Mouse (Mus musculus) midbrain, embryonic 14.5 days (tissue): ENCODE results near the gene Slc45a1. TPM values are rescaled to one million over a fixed set of nuclear protein-coding genes. Genes with fewer than 3 reads are reported as not detected.
A peak's percentile ranks its signal among the peaks of the same experiment; 100 is the strongest.

Experiments
- ATAC-seq: fragments of 200-750 bp; cut with Nextera tagmentation; 2 replicates; pipeline ENCODE4 v1.8.0; 2017; ENCODE audit warnings: moderate number of reproducible peaks, moderate library complexity; ENCODE audit not compliant: low FRiP score, low TSS enrichment
- DNase-seq: peaks from one replicate; pipeline ENCODE4 v3.0.0-alpha.2; 2015
- H3K27ac ChIP-seq: fragments of 300-500 bp; sonication (generic); replicated peaks from 2 replicates; pipeline ENCODE4 v1.5.1; 2014; ENCODE audit warnings: mild to moderate bottlenecking, low read depth, low read length, moderate library complexity
- H3K27me3 ChIP-seq: fragments of 300-500 bp; sonication (generic); 2 replicates; pipeline ENCODE4 v1.6.1; 2014; ENCODE audit warnings: low read length, control low read depth, mixed read lengths; ENCODE audit not compliant: control insufficient read depth, insufficient read depth
- H3K36me3 ChIP-seq: fragments of 300-500 bp; sonication (generic); 2 replicates; pipeline ENCODE4 v1.6.1; 2014; ENCODE audit warnings: low read length, control low read depth; ENCODE audit not compliant: control insufficient read depth, insufficient read depth
- H3K4me1 ChIP-seq: fragments of 300-500 bp; sonication (generic); 2 replicates; pipeline ENCODE4 v1.6.1; 2014; ENCODE audit warnings: mild to moderate bottlenecking, antibody characterized with exemption, low read length, control low read depth; ENCODE audit not compliant: control insufficient read depth, insufficient read depth
- H3K4me2 ChIP-seq: fragments of 300-500 bp; sonication (generic); 2 replicates; pipeline ENCODE4 v1.6.1; 2014; ENCODE audit warnings: mild to moderate bottlenecking, low read length, moderate library complexity
- H3K4me3 ChIP-seq: fragments of 300-500 bp; sonication (generic); replicated peaks from 2 replicates; pipeline ENCODE4 v1.5.1; 2014; ENCODE audit warnings: low read depth, low read length
- H3K9ac ChIP-seq: fragments of 300-500 bp; sonication (generic); replicated peaks from 2 replicates; pipeline ENCODE4 v1.6.1; 2014; ENCODE audit warnings: mild to moderate bottlenecking, low read length, moderate library complexity
- H3K9me3 ChIP-seq: fragments of 300-500 bp; sonication (generic); 2 replicates; pipeline ENCODE4 v1.6.1; 2016; ENCODE audit warnings: low read length, control low read depth, mixed read lengths; ENCODE audit not compliant: control insufficient read depth
- WGBS: fragments of 180-500 bp; shearing (Covaris S2); extraction: QIAGEN DNeasy Blood & Tissue Kit; methylation state at CpG from one replicate; pipeline ENCODE4 v1.1.7; 2014; 5-methylcytosine and 5-hydroxymethylcytosine counted together
- polyA plus RNA-seq: library from polyadenylated mRNA; unstranded; fragments of >200 nt; fragmentation: Nextera tagmentation; extraction: Ambion mirVana; gene quantifications from 2 replicates; pipeline ENCODE4 v1.2.1, GENCODE M21; 2014

Slc45a1 gene
- polyA plus RNA-seq, 1 experiment from 2014 or later = 28.0 TPM

- H3K4me3 ChIP-seq = no peak overlapping the region
- no peaks in the 10 kb centered on the region for H3K27me3 ChIP-seq
- H3K36me3 ChIP-seq = peaks cover 19% of the 10 kb centered on the region
- no peak overlapping the region for H3K27ac ChIP-seq
- H3K9ac ChIP-seq = no peak overlapping the region
- H3K9me3 ChIP-seq = no peaks in the 10 kb centered on the region
- WGBS = 93% methylated on average over 9 of the region's 9 CpGs
- H3K4me2 ChIP-seq = no peak overlapping the region
- H3K4me1 ChIP-seq = no peaks in the 10 kb centered on the region
- ATAC-seq (no peak), DNase-seq (no peak)
These were observed 7.7 kb downstream of the Slc45a1 start for GRCm38 (mm10) chr4:150644299-150644698.

GRCm38 (mm10) chr4:150636635-150637034, 15.3 kb downstream of the Slc45a1 start:
- peaks cover 30% of the 10 kb centered on the region; the same call in 1 of the 2 replicates for H3K36me3 ChIP-seq
- 82% methylated on average over 6 of the region's 6 CpGs for WGBS
- ATAC-seq = no peak

DNA sequence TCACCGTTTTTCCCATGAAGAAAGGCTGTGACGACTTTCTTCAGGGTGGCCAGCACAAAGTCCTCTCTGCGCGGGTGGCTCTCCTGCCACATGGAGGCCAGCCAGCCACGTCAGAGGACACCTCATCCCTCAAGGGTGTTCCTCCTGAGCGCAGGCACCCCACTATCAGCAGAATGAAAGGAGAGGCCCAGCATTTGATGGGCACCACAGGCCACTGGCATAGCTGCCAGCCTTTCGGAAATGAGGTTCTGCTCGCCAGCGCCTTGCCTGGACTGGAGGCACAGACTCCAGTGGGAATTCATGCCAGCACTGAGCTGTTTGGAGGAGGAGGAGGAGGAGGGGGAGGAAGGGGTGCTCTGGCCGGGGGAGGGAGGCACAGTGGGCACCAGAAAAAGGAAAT, 16.4 kb downstream of the Slc45a1 start:
- peaks cover 35% of the 10 kb centered on the region; the same call in 1 of the 2 replicates for H3K36me3 ChIP-seq
- no peaks in the 10 kb centered on the region for H3K4me1 ChIP-seq
- no peak overlapping the region for H3K4me3 ChIP-seq
- ATAC-seq (no peak), DNase-seq (no peak)
- no peak overlapping the region for H3K9ac ChIP-seq
- no peak overlapping the region for H3K4me2 ChIP-seq
- no peaks in the 10 kb centered on the region for H3K27me3 ChIP-seq
- H3K9me3 ChIP-seq = no peaks in the 10 kb centered on the region
- WGBS = 88% methylated on average over 10 of the region's 10 CpGs
- H3K27ac ChIP-seq = no peak overlapping the region

More at GRCm38 (mm10) chr4:150636635-150637034, 15.3 kb downstream of the Slc45a1 start:
- no peak for DNase-seq
- no peak overlapping the region for H3K4me2 ChIP-seq
- no peak overlapping the region for H3K27ac ChIP-seq
- no peaks in the 10 kb centered on the region for H3K27me3 ChIP-seq
- no peaks in the 10 kb centered on the region for H3K4me1 ChIP-seq
- no peak overlapping the region for H3K9ac ChIP-seq
- H3K9me3 ChIP-seq = no peaks in the 10 kb centered on the region
- no peak overlapping the region for H3K4me3 ChIP-seq

- H3K27ac ChIP-seq = no peak overlapping the region
- no peaks in the 10 kb centered on the region for H3K9me3 ChIP-seq
- WGBS = 88% methylated on average over 11 of the region's 11 CpGs
- H3K4me1 ChIP-seq = no peaks in the 10 kb centered on the region
- ATAC-seq = no peak
- no peak overlapping the region for H3K4me3 ChIP-seq
- peak; percentile 31 for DNase-seq
- H3K27me3 ChIP-seq = no peaks in the 10 kb centered on the region
- H3K9ac ChIP-seq = no peak overlapping the region
- no peak overlapping the region for H3K4me2 ChIP-seq
- H3K36me3 ChIP-seq = peaks cover 20% of the 10 kb centered on the region; the same call in 1 of the 2 replicates
These were observed 22.7 kb downstream of the Slc45a1 start for GRCm38 (mm10) chr4:150629266-150629665.

DNA sequence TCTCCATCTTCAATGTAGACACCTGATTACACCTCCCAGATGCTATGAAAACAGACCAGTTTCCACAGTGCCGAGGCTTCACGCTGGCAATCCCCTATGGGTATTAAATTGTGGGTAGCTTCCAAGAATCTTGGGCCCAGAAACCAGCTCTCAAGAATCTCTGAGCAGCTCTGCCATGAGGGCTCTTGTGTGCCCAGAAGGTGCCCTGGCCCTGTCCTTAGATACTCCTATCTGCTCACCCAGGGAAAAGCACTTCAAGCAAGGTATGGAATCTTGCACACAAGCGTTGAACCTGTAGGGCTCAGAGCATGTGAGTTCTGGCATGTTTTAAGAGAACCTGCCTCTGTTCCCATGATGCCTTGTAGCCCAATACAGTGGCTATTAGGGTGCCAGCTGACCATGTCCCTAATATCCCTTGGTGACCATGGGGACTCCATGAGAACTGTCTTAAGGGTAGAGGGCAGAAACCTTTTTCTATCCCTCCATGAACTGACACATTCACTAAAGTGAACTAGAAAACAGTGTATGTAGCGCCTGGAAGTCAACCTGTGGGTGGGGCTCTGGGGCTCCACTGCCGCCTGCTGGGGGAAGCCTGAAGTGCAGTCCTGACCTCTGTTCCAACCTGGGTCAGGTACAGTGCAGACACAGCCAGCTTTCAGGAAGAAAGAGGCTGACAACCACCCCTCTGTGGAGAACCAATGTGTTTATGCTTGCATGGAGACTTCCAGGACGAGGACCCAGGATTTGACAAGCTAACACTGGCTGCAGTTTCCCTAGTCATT, 25.8 kb downstream of the Slc45a1 start:
- Histone ChIP-seq H3K9me3 (no peaks in the 10 kb centered on the region), H3K27me3 (no peaks in the 10 kb centered on the region), H3K4me2 (no peak overlapping the region), H3K36me3 (peaks cover 27% of the 10 kb centered on the region), H3K27ac (no peak overlapping the region), H3K4me1 (no peaks in the 10 kb centered on the region), H3K9ac (no peak overlapping the region), H3K4me3 (no peak overlapping the region)
- 58% methylated on average over 6 of the region's 6 CpGs for WGBS
- ATAC-seq (no peak; the same call in 1 of the 2 replicates), DNase-seq (peak; percentile 67)

DNA sequence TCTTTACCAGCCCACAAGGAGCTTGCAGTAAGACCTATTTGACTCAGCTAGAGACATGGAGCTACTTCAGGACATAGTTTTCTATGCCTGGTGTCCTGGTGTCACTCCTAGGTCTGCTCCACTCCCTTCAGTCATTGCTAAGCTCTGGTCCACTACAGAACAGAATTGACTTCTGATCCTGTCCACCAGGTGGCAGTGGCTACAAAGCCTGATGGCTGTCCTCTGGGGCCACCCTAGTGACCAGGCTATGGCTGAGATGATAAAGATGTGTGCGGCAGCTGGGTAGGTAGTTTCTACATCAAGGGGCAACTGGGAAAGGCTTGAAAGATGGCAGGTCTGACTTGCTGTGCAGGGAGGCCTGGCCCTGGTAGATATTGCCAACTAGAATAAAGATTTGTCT, 26.5 kb downstream of the Slc45a1 start:
- no peak overlapping the region for H3K9ac ChIP-seq
- ATAC-seq (peak; percentile 41; the same call in 1 of the 2 replicates), DNase-seq (peak; percentile 80)
- H3K36me3 ChIP-seq = peaks cover 25% of the 10 kb centered on the region
- no peaks in the 10 kb centered on the region for H3K27me3 ChIP-seq
- no peaks in the 10 kb centered on the region for H3K4me1 ChIP-seq
- H3K4me3 ChIP-seq = no peak overlapping the region
- WGBS = 36% methylated on average over 1 of the region's 1 CpGs
- no peak overlapping the region for H3K27ac ChIP-seq
- H3K4me2 ChIP-seq = no peak overlapping the region
- no peaks in the 10 kb centered on the region for H3K9me3 ChIP-seq

DNA sequence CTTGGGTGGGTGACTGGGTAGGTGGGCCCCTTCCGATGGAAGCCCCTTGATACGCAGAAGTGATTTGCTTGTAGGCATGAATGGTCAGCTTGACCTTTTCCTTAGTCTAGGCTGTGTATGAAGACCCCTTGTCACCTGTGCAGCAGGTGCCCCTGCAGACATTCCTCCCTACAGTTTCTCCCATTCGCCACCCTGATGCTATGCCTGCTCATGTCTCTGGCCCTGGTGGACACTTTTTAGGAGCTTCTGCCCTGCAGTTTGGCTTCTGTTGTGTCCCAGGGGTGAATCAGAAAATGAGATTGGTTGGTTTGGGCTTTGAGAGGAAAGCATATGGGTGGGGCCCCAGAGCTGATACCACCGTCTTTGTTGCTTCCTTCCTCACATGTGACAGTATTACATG, 27.0 kb downstream of the Slc45a1 start:
- Histone ChIP-seq H3K9me3 (no peaks in the 10 kb centered on the region), H3K4me1 (no peaks in the 10 kb centered on the region), H3K9ac (no peak overlapping the region), H3K27me3 (no peaks in the 10 kb centered on the region), H3K4me3 (no peak overlapping the region), H3K27ac (no peak overlapping the region), H3K36me3 (peaks cover 30% of the 10 kb centered on the region), H3K4me2 (no peak overlapping the region)
- WGBS = 80% methylated on average over 4 of the region's 4 CpGs
- no peak for DNase-seq
- no peak for ATAC-seq

- Histone ChIP-seq H3K9me3 (no peaks in the 10 kb centered on the region), H3K4me3 (no peak overlapping the region), H3K27me3 (no peaks in the 10 kb centered on the region), H3K4me1 (no peaks in the 10 kb centered on the region), H3K4me2 (no peak overlapping the region), H3K36me3 (peaks cover 33% of the 10 kb centered on the region), H3K9ac (no peak overlapping the region), H3K27ac (no peak overlapping the region)
- no peak for ATAC-seq
- DNase-seq = no peak
- 68% methylated on average over 11 of the region's 11 CpGs for WGBS
These were observed 27.7 kb downstream of the Slc45a1 start for GRCm38 (mm10) chr4:150624214-150624823.

- WGBS = 93% methylated on average over 13 of the region's 13 CpGs
- no peak for DNase-seq
- no peaks in the 10 kb centered on the region for H3K9me3 ChIP-seq
These were observed 29.3 kb downstream of the Slc45a1 start for GRCm38 (mm10) chr4:150622641-150623040.

More at GRCm38 (mm10) chr4:150622641-150623040, 29.3 kb downstream of the Slc45a1 start:
- no peak overlapping the region for H3K9ac ChIP-seq
- H3K4me2 ChIP-seq = no peak overlapping the region
- peaks cover 50% of the 10 kb centered on the region for H3K36me3 ChIP-seq
- no peak overlapping the region for H3K4me3 ChIP-seq
- ATAC-seq = no peak
- no peak overlapping the region for H3K27ac ChIP-seq
- H3K27me3 ChIP-seq = no peaks in the 10 kb centered on the region
- H3K4me1 ChIP-seq = no peaks in the 10 kb centered on the region
